Mouse (Mus musculus) adipocyte (in vitro differentiated cells): Measurements from ENCODE around the gene Osbpl2.

Source experiments
- DNase-seq: peaks from one replicate; pipeline ENCODE4 v3.0.0-alpha.2; 2016; ENCODE audit warnings: low spot score

Osbpl2 gene

GRCm38 (mm10) chr2:180165855-180166254, 46.7 kb downstream of the Osbpl2 start:
- DNase-seq, result no peak

- DNase-seq, result no peak
Observed at GRCm38 (mm10) chr2:180166869-180167268, 47.8 kb downstream of the Osbpl2 start.

- no peak for DNase-seq
Observed at GRCm38 (mm10) chr2:180170151-180170805, 51.2 kb downstream of the Osbpl2 start.

DNA sequence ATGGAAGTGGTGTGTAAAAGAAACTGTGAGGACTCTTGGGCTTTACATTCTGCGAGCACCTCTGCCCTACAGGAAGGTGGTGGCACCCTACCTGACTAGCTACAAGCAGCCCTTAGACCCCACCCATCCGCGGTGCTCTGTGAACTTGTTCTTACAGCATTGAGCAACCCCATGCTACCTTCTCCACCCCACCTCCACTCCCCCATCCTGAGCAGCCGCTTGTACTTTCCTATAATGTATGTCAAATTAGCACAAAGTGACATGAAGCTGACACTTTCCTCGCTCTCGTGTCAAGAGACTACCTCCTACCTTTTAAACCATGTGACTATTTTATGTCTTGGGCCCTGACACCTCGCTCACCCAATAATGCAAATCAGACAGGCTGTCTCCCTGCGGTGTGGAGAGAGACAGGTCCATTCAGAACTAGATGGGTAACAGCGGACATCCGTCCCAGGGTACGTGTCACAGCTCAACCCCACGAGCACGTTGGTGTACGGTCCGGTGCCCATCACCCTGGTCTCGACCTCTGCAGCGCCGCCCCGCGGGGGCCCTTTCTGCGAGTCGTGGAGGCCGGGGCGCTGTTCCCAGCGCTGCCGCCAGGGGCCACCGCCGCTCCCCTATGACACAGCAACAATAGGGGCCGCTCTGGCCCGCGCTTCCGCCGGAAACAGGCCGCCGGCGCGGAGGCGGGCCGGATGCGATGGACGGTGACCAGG, 51.9 kb downstream of the Osbpl2 start, which contains the start of gene Adrm1:
Adrm1 (plus strand) TSS at position 680 of the 716 bp plus-strand sequence.
- peak; percentile 96 for DNase-seq

GRCm38 (mm10) chr2:180171522-180172070, 52.5 kb downstream of the Osbpl2 start:
- DNase-seq, result no peak

GRCm38 (mm10) chr2:180172152-180172551, 53.0 kb downstream of the Osbpl2 start:
- DNase-seq, result no peak

GRCm38 (mm10) chr2:180173163-180173562, 54.1 kb downstream of the Osbpl2 start:
- peak; percentile 58 for DNase-seq

DNA sequence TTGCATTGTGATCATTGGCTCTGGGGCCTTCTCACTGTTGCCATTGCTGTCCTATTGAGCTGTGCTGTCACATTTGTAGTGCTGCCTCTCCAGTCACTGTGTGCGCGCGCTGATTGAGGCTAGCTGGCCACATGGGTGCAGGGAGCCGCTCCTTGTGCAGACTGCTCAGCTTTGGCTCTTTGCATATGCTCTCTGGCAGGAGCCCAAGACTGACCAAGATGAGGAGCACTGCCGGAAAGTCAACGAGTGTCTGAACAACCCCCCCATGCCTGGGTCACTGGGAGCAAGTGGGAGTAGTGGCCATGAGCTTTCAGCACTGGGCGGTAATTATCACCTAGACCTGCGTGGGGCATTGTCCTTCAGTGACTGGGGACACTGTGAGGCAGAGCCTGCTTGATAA, 54.6 kb downstream of the Osbpl2 start:
- DNase-seq, result peak; percentile 49

- no peak for DNase-seq
Observed at GRCm38 (mm10) chr2:180174121-180174520, 55.0 kb downstream of the Osbpl2 start.

DNA sequence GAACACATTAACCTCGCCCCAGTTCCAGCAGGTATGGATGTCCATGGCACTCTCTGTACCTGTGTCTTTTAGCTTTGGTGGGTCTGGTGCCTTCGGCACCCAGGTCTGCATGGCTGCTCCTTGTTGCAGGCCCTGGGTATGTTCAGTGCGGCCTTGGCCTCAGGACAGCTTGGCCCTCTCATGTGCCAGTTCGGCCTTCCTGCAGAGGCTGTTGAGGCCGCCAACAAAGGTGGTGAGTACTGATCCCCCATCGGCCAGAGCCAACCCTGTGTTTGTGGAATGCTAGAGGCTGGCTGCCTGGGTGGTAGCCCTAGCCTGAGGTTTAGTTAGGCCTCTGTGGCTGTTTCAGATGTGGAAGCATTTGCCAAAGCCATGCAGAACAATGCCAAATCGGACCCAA, 56.6 kb downstream of the Osbpl2 start:
- DNase-seq, result no peak

DNA sequence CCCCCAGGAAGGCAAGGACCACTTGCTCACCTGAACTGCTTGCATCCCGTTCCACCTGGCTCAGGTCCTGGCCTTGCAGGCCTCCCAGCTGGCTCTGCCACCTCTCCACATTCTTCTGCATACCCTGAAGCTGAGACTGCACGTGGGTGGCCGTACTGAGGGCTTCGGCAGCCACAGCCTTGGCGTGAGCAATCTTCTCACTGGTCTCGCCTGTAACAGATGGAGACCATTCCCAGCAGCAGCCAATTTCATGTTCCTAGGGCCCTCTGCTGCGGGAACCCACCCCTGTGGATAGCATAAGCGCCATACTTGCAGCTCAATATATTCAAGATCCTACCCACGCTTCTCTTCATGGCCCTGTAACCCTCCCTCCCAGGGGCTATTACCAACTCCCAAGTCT, 62.4 kb downstream of the Osbpl2 start:
- no peak for DNase-seq

- no peak for DNase-seq
Observed at GRCm38 (mm10) chr2:180184011-180184751, 65.1 kb downstream of the Osbpl2 start.

DNA sequence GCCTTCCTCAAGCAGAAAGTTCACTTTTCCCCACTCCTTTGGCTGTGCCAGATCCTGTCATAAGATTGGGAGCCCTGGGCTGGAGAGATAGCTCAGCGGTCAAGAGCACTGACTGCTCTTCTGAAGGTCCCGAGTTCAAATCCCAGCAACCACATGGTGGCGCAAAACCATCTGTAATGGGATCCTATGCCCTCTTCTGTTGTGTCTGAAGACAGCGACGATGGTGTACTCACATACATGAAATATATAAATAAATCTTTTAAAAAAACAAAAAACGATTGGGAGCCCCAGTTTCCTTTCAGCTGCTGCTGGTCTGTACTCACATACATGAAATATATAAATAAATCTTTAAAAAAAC, 65.6 kb downstream of the Osbpl2 start:
- peak; percentile 66 for DNase-seq

GRCm38 (mm10) chr2:180185686-180186085, 66.6 kb downstream of the Osbpl2 start:
- no peak for DNase-seq

GRCm38 (mm10) chr2:180187362-180187761, 68.3 kb downstream of the Osbpl2 start:
- DNase-seq, result no peak

DNA sequence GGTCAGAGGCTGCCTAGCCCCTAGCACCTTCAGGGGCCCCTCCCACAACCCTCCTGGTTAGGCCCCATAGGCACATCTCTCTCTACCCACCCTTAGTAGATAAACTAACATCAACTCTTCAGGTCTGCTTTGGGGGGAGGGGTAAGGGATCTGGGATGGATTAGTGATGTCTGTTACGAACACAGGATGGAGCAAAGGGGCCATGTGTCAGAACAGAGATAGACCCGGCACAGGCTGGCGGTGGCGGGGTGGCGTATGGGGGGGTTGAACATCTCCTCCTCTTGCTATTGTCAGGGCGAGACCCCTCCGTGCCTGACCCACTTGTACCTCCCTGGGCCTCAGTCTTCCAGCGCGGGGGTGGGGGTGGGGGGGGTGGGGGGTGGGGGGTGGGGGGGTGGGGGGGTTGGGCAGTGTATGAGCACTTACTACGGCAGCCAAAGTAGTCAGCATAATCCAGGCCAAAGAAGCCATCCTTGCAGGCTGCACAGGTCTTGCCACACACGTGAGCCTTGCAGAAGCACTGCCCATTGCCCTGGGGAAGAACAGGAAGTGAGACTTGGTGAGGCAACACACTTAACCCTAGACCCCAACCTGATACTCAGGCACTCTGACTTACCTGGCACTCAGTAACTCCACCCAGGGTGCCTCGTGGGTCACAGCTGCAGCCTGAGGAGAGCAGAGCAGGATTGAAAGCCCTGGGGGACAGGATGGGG, 77.7 kb downstream of the Osbpl2 start:
- DNase-seq, result no peak

DNA sequence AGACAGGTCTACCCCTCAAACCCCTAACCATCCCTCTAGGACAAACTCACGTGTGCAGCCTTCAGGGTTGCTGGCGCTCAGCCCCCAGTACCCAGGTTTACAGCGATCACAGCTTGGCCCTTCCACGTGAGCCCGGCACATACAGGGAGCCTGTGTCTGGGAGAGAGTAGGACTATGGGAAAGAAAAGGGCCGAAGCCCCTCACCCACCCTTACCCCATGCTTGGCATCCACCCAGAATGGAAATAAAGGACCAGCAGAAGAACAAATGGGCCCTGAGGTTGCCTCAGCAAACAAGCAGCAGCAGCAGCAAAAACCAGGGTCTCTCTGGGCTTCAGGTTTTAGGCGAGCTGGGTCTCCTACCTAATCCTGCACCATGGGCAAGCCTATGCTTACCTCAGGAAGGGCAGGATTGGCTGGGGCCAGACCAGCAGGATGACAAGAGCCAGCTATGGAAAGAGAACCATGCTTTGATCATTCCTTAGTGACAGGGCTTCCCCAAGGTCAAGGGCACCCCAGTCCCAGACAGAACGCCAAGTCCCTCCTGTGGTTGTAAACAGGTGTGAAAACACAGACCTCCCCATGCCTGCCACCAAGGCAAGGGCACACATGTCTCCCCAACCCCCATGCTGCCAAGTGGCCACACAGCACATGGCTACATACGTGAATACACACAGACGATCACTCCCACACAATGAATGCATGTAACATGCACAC, 78.4 kb downstream of the Osbpl2 start:
- DNase-seq, result no peak

- DNase-seq, result no peak
Observed at GRCm38 (mm10) chr2:180198782-180199181, 79.7 kb downstream of the Osbpl2 start.

- no peak for DNase-seq
Observed at GRCm38 (mm10) chr2:180200681-180201080, 81.6 kb downstream of the Osbpl2 start.

DNA sequence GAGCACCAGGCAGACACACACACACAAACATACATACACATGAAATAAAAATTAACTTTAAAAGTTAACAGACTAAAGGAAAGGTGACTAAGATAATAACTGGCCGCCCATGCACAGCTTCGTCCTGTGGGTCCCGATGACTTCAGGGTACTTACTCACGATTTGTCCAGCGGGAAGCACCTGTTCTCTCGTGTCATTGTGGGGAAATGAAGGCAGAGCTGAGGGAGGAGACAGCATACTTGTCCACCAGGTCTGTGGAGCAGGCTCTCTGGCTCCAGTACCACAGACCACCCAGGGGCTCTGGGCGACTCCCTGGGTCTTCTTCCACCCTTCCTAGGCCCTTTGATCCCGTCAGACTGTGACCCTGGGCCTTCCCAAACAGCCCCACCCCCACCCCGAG, 82.2 kb downstream of the Osbpl2 start:
- no peak for DNase-seq

DNA sequence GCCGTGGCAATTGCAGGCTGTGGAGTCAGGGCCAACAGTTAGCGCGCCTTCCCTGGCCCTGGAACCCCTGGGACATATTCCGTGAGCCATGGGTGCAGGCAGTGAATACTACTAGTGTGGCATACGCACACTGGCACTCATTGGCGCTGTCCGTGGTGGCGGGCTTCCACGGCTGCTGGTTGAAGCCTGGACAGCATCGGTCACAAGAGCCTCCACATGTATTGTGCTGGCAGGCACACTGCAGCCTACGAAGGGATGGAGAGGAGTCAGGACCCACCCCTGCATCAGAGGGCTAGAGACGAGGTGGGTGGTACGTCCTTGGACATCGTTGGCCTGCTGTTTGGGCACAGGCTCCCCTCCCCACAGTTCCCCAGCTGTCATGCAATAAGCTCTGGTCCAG, 83.2 kb downstream of the Osbpl2 start:
- no peak for DNase-seq
